Mouse (Mus musculus) retina, postnatal 7 days (tissue): Measurements from ENCODE around the gene Ngfr.

Experiments used
- DNase-seq: peaks from one replicate; pipeline ENCODE4 v3.0.0-alpha.2; 2012; ENCODE audit warnings: low read depth, low spot score

Ngfr gene

GRCm38 (mm10) chr11:95595438-95596149 lies 8.1 kb upstream of the Ngfr start:
- no peak for DNase-seq

GRCm38 (mm10) chr11:95594686-95595212 lies 7.2 kb upstream of the Ngfr start:
- DNase-seq: no peak

GRCm38 (mm10) chr11:95593501-95593900 lies 6.0 kb upstream of the Ngfr start:
- no peak for DNase-seq

- no peak for DNase-seq
These were observed 5.2 kb upstream of the Ngfr start for GRCm38 (mm10) chr11:95592691-95593090.

GRCm38 (mm10) chr11:95589195-95589594 lies 1.7 kb upstream of the Ngfr start:
- DNase-seq: no peak

- no peak for DNase-seq
These were observed 648 bp downstream of the Ngfr start for GRCm38 (mm10) chr11:95586751-95587422.

- DNase-seq: peak; percentile 82
These were observed 1.4 kb downstream of the Ngfr start for GRCm38 (mm10) chr11:95586184-95586583.

- no peak for DNase-seq
These were observed 1.9 kb downstream of the Ngfr start for GRCm38 (mm10) chr11:95585684-95586083.

GRCm38 (mm10) chr11:95585281-95585680 lies 2.3 kb downstream of the Ngfr start:
- DNase-seq: no peak

GRCm38 (mm10) chr11:95584651-95585050 lies 2.9 kb downstream of the Ngfr start:
- no peak for DNase-seq

GRCm38 (mm10) chr11:95583396-95583795 lies 4.1 kb downstream of the Ngfr start:
- DNase-seq: no peak

GRCm38 (mm10) chr11:95582193-95582592 lies 5.3 kb downstream of the Ngfr start:
- no peak for DNase-seq

- DNase-seq: no peak
These were observed 8.1 kb downstream of the Ngfr start for GRCm38 (mm10) chr11:95579455-95579854.

GRCm38 (mm10) chr11:95577776-95578446 lies 9.6 kb downstream of the Ngfr start:
- DNase-seq: peak; percentile 69

- no peak for DNase-seq
These were observed 11.2 kb downstream of the Ngfr start for GRCm38 (mm10) chr11:95576299-95576698.

GRCm38 (mm10) chr11:95575791-95576190 lies 11.7 kb downstream of the Ngfr start:
- no peak for DNase-seq

- no peak for DNase-seq
These were observed 12.7 kb downstream of the Ngfr start for GRCm38 (mm10) chr11:95574786-95575334.

- DNase-seq: no peak
These were observed 15.3 kb downstream of the Ngfr start for GRCm38 (mm10) chr11:95572227-95572626.

- no peak for DNase-seq
These were observed 15.8 kb downstream of the Ngfr start for GRCm38 (mm10) chr11:95571755-95572154.

GRCm38 (mm10) chr11:95570827-95571619 lies 16.5 kb downstream of the Ngfr start:
- DNase-seq: no peak

GRCm38 (mm10) chr11:95569908-95570307 lies 17.6 kb downstream of the Ngfr start:
- no peak for DNase-seq
